Mouse (Mus musculus) liver, embryonic 11.5 days (tissue): ENCODE measurements at regions not wholly inside any gene's neighbourhood (a gene's known extent, or its start where the extent isn't known, plus 50 kb on each side); places are given as distances from the start of the nearest gene placed in this dataset.

Experiments used
- ATAC-seq: fragments of 200-750 bp; cut with Nextera tagmentation; replicated peaks from 2 replicates; pipeline ENCODE4 v1.8.0; 2017; ENCODE audit warnings: moderate number of reproducible peaks, mild to moderate bottlenecking, moderate TSS enrichment, moderate library complexity; ENCODE audit not compliant: low FRiP score
- DNase-seq: peaks from one replicate; pipeline ENCODE4 v3.0.0-alpha.2; 2017; ENCODE audit warnings: low spot score
- H3K27ac ChIP-seq: fragments of 300-500 bp; sonication (generic); 2 replicates; pipeline ENCODE4 v1.5.1; 2014; ENCODE audit warnings: mild to moderate bottlenecking, low read depth, low read length, control low read depth
- H3K27me3 ChIP-seq: fragments of 300-500 bp; sonication (generic); replicated peaks from 2 replicates; pipeline ENCODE4 v1.6.1; 2014; ENCODE audit warnings: low read length, mixed read lengths; ENCODE audit not compliant: control insufficient read depth, insufficient read depth
- H3K36me3 ChIP-seq: fragments of 300-500 bp; sonication (generic); 2 replicates; pipeline ENCODE4 v1.6.1; 2014; ENCODE audit warnings: mild to moderate bottlenecking, low read length, moderate library complexity, mixed read lengths; ENCODE audit not compliant: control insufficient read depth, insufficient read depth
- H3K4me1 ChIP-seq: fragments of 300-500 bp; sonication (generic); replicated peaks from 2 replicates; pipeline ENCODE4 v1.6.1; 2014; ENCODE audit warnings: low read length, mixed read lengths; ENCODE audit not compliant: control insufficient read depth, insufficient read depth
- H3K4me2 ChIP-seq: fragments of 300-500 bp; sonication (generic); 2 replicates; pipeline ENCODE4 v1.6.1; 2014; ENCODE audit warnings: mild to moderate bottlenecking, control low read depth, moderate library complexity
- H3K4me3 ChIP-seq: fragments of 300-500 bp; sonication (generic); 2 replicates; pipeline ENCODE4 v1.5.1; 2014; ENCODE audit warnings: low read depth, low read length, control low read depth
- H3K9ac ChIP-seq: fragments of 300-500 bp; sonication (generic); 2 replicates; pipeline ENCODE4 v1.6.1; 2014; ENCODE audit warnings: low read depth, low read length, control low read depth
- H3K9me3 ChIP-seq: fragments of 300-500 bp; sonication (generic); 2 replicates; pipeline ENCODE4 v1.6.1; 2016; ENCODE audit warnings: low read length, inconsistent platforms, mixed read lengths; ENCODE audit not compliant: control insufficient read depth
- WGBS: fragments of 180-500 bp; shearing (Covaris S2); extraction: QIAGEN DNeasy Blood & Tissue Kit; methylation state at CpG from one replicate; pipeline ENCODE4 v1.1.7; 2014; 5-methylcytosine and 5-hydroxymethylcytosine counted together

DNA sequence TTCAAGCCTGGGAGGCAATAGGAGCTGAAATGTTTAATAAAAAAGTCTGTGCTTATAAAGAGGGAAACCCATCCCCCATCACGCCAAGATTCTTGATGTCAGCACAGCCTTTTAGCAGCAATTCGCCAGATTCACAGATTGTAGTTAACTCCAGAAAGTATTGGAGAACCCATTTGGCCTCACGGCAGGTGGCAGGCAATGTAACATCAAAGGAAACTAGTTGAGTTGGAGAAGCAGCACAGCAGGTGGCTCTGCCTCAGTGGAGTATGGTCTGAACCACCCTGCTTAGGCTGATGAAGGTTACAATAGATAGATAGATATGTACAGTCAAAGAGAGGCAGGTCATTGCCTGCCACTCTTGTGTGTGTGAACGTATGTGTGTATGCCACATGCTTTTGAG is 420.8 kb upstream of the Klf6 start:
- no peak overlapping the region for H3K27ac ChIP-seq

DNA sequence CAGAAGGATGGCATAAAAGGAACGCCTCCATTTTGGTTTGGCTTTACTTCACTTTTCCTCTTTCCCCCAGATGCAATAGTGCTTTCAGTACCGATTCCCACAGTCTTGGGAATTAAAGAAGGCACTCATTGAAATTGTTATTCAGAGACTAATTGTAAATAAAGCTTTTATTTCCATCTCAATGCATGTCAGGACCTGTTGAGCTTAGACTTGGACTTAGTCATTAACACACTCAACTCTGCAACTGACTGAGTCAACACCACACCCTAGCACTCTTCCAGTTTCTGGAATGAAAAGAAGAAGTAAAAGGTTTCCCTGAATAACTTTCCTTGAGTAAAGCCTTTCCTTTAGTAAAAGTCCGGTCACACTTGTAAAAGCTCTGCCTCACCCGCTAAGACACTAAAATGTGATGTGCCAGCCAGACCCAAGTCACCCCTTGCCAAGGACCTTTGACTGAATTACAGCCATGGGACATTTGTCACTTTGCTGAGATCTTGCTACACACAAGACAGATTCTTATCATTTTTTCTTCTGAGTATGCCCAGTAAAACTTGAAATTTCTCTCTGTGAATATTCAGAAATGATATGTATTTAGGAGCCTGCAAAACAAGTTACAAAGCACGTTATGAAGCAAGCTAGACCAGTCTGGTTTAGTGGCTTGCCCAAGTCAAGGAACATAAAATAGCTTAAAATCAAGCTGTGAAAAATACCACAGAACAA is 416.4 kb upstream of the Klf6 start:
- Histone ChIP-seq H3K9ac (no peak overlapping the region), H3K36me3 (no peaks in the 10 kb centered on the region), H3K27me3 (no peaks in the 10 kb centered on the region), H3K4me2 (no peak overlapping the region), H3K9me3 (no peaks in the 10 kb centered on the region), H3K4me3 (no peak overlapping the region), H3K27ac (no peak overlapping the region), H3K4me1 (no peaks in the 10 kb centered on the region)
- DNase-seq: no peak
- 84% methylated on average over 5 of the region's 5 CpGs for WGBS
- ATAC-seq: no peak

More for the DNA sequence above, 420.8 kb upstream of the Klf6 start:
- Histone ChIP-seq H3K27me3 (no peaks in the 10 kb centered on the region), H3K36me3 (no peaks in the 10 kb centered on the region), H3K4me3 (no peak overlapping the region), H3K9me3 (no peaks in the 10 kb centered on the region), H3K9ac (no peak overlapping the region), H3K4me1 (no peaks in the 10 kb centered on the region), H3K4me2 (no peak overlapping the region)
- WGBS: 71% methylated on average over 4 of the region's 4 CpGs
- no peak for ATAC-seq
- no peak for DNase-seq

DNA sequence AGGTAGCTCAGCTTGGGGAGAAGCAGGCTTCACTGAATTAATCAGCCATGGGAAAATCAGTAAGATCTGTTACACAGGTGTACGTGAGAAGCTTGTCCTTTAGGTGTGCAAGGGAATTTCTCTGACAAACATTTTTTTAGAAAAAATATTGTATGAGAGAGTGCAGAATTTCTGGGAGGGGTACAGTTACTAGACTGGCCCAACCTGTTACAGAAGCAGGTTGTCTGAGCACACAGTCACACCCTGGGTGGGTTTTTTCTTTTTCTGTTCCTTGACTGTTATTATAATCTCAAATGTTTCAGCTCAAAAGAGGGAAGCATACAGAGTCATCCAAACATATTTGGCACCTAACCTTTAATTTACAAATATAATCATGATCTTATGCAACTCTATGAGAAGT is 412.7 kb upstream of the Klf6 start:
- no peak overlapping the region for H3K4me3 ChIP-seq
- H3K9ac ChIP-seq: no peak overlapping the region
- H3K27ac ChIP-seq: no peak overlapping the region
- H3K4me2 ChIP-seq: no peak overlapping the region
- ATAC-seq: no peak
- DNase-seq: no peak
- H3K27me3 ChIP-seq: no peaks in the 10 kb centered on the region
- no peaks in the 10 kb centered on the region for H3K4me1 ChIP-seq
- WGBS: 73% methylated on average over 1 of the region's 1 CpGs
- H3K36me3 ChIP-seq: no peaks in the 10 kb centered on the region
- H3K9me3 ChIP-seq: no peaks in the 10 kb centered on the region

DNA sequence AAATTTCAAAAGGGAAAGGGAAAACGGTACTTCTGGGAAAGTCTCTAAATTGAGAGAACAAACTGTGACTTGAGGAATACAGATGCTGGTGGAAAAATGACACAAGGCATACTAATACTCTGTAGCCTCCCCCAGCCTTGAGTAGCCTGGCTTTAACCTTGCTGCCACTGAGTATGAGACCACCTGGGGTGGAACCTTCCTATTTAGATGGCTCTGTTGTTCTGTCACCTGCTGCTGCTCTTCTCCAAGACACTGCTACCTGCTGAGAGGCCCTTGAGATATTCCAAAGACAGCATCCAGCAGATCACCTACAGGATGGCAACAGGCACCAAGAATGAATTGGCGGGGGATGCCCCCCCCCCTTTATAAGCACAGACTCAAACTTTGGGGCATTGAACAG is 380.5 kb upstream of the Klf6 start:
- 79% methylated on average over 2 of the region's 2 CpGs for WGBS
- H3K4me2 ChIP-seq: no peak overlapping the region

DNA sequence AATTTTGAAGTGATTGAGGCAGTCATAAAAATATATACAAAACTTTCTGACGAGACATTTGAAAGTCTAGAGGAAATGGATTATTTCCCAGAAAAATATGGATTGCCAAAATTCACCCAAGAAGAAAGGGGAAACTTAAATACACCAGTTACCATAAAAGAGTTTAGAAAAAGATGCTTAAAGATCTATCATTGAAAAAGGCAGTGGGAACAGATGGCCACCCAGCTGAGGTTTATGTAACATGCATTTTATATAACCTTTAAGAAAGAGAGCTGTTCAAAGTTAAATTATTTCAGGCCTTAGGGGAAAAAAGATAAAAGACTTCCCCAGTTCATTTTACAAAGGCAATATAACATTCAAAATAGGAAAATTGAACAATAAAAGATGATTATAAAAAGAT is 369.0 kb upstream of the Klf6 start:
- DNase-seq (no peak), ATAC-seq (no peak)

More for the DNA sequence above, 380.5 kb upstream of the Klf6 start:
- H3K36me3 ChIP-seq: no peaks in the 10 kb centered on the region
- H3K4me1 ChIP-seq: no peaks in the 10 kb centered on the region
- ATAC-seq (no peak), DNase-seq (no peak)
- no peaks in the 10 kb centered on the region for H3K9me3 ChIP-seq
- H3K27me3 ChIP-seq: no peaks in the 10 kb centered on the region
- H3K4me3 ChIP-seq: no peak overlapping the region
- H3K27ac ChIP-seq: no peak overlapping the region
- no peak overlapping the region for H3K9ac ChIP-seq

DNA sequence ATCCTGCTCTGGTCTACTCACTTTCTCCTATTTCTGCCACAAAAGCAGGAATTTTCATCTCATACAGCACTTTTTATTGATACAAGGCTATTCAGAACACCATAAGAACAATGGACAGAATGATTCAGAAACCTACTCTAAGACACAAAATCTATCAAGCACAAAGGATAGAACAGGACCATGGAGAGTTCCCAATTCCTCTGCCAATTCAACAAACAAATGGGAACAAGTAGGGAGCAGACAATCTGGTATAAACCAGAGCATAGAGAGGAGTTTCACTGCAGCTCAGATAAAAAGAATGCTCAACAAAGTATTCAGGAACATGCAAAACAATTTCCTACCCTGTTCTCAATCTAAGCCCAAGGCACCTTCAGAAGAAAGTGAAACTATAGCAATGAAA is 363.7 kb upstream of the Klf6 start:
- H3K4me2 ChIP-seq: no peak overlapping the region
- no peak overlapping the region for H3K4me3 ChIP-seq
- no peaks in the 10 kb centered on the region for H3K9me3 ChIP-seq
- H3K9ac ChIP-seq: no peak overlapping the region
- ATAC-seq (no peak), DNase-seq (no peak)
- H3K4me1 ChIP-seq: no peaks in the 10 kb centered on the region
- H3K27me3 ChIP-seq: no peaks in the 10 kb centered on the region
- H3K36me3 ChIP-seq: no peaks in the 10 kb centered on the region
- H3K27ac ChIP-seq: no peak overlapping the region

More for the DNA sequence above, 369.0 kb upstream of the Klf6 start:
- WGBS: 85% methylated on average over 1 of the region's 1 CpGs
- Histone ChIP-seq H3K36me3 (no peaks in the 10 kb centered on the region), H3K9ac (no peak overlapping the region), H3K4me3 (no peak overlapping the region), H3K9me3 (no peaks in the 10 kb centered on the region), H3K4me2 (no peak overlapping the region), H3K4me1 (no peaks in the 10 kb centered on the region), H3K27ac (no peak overlapping the region), H3K27me3 (no peaks in the 10 kb centered on the region)

DNA sequence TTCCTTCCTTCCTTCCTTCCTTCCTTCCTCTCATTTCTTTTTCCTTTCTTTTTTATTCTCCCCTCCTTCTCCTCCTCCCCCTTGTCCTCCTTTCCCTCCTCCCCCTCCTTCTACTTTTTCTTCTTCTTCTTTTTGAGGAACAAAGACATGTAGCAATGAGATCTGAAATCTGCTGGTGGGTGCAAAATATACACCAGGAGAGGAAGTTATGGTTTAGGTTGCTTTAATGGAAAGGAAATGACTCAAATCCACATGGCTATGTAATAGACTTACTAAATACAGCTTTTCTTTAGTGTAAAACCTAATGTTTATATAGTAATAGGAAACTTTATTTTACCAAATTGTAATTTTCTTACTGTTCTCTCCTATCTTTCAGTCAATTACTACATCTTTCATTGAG is 349.5 kb upstream of the Klf6 start:
- no peak overlapping the region for H3K9ac ChIP-seq
- H3K4me3 ChIP-seq: no peak overlapping the region
- H3K27me3 ChIP-seq: no peaks in the 10 kb centered on the region
- no peaks in the 10 kb centered on the region for H3K9me3 ChIP-seq
- H3K4me2 ChIP-seq: no peak overlapping the region
- H3K27ac ChIP-seq: no peak overlapping the region
- no peaks in the 10 kb centered on the region for H3K36me3 ChIP-seq
- DNase-seq (no peak), ATAC-seq (no peak)
- no peaks in the 10 kb centered on the region for H3K4me1 ChIP-seq

DNA sequence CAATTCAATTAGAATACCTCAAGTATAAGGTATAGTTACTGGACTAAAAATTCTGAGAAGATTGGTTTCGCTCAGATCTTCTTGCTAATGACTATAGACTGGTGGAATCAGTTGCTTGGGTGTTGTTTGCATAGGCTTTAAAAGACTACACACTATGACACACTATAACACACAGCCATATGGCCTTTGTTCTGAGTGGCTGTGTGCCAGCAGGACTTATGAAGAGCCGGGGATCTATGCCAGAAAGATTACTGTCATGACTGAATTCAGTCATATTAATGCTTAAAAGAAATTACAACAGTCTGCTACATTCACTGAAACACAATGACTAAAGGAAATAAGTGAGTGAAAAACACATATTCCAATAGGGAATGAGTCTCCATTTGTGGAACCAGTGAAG is 345.7 kb upstream of the Klf6 start:
- Histone ChIP-seq H3K27me3 (no peaks in the 10 kb centered on the region), H3K9me3 (no peaks in the 10 kb centered on the region), H3K4me3 (no peak overlapping the region), H3K36me3 (no peaks in the 10 kb centered on the region), H3K4me2 (no peak overlapping the region), H3K9ac (no peak overlapping the region), H3K27ac (no peak overlapping the region), H3K4me1 (no peaks in the 10 kb centered on the region)
- no peak for ATAC-seq
- WGBS: 90% methylated on average over 2 of the region's 2 CpGs
- no peak for DNase-seq

DNA sequence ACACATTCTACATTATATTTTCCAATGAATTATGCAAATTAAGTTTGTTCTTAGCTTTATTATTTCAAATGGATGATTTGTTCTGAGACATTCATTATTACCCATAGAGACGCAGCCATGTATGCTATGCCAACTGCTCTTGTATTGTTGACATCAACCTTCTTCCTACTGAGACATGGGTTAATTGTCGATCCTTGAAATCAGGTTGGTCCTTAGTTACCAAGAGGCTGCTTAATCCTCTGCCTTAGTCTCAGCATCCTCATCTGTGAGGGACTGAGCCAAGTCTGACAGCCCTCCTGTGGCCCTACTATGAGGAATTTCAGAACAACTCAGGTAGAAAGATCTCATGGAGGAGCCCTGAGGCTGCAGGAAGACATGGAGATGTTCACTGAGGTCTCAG is 345.2 kb upstream of the Klf6 start:
- Histone ChIP-seq H3K27ac (no peak overlapping the region), H3K36me3 (no peaks in the 10 kb centered on the region), H3K27me3 (no peaks in the 10 kb centered on the region), H3K4me2 (no peak overlapping the region), H3K9ac (no peak overlapping the region), H3K9me3 (no peaks in the 10 kb centered on the region), H3K4me1 (no peaks in the 10 kb centered on the region), H3K4me3 (no peak overlapping the region)
- no peak for ATAC-seq
- WGBS: 88% methylated on average over 2 of the region's 2 CpGs
- DNase-seq: no peak
